Mouse (Mus musculus) megakaryocyte, embryonic 14.5 days (primary cell): Measurements from ENCODE around the gene Tecta.

Source experiments
- FLI1 ChIP-seq: IDR thresholded peaks from 2 replicates; pipeline ENCODE4 v1.6.1; 2012; ENCODE audit warnings: low read length, inconsistent platforms, mixed read lengths
- GATA1 ChIP-seq: IDR thresholded peaks from 3 replicates; pipeline ENCODE4 v1.6.1; 2012; ENCODE audit warnings: mixed read lengths, low read length, inconsistent platforms, borderline replicate concordance

GRCm38 (mm10) chr9:42396141-42396540 lies 3.6 kb downstream of the Tecta start:
- TF ChIP-seq GATA1 (no peak), FLI1 (no peak)
